25 mouse cellular contexts compared by ENCODE assay signal in the genomic region with DNA sequence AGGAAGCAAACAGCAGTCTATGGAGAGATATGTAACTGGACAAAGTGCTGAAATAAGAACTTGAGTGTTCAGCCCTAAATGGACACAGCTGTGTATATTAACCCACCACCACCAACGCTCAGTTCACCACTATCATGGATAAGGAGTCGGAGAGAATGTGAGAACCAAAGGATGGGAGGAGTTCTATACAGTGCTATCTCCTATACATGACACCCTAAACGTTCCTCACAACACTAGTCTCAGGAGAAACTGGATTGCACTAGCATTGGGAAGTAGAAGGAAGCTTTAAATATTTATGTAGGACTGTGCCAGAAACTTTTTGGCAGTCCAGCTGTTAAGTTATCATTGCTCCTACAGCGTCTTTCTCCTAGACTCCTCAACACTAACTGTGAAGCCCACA. TPM values are rescaled to one million over a fixed set of nuclear protein-coding genes. Genes with fewer than 3 reads are reported as not detected.
DNase-seq lines count a peak whose midpoint lies in the region; ATAC-seq and TF ChIP-seq lines count a peak whose summit lies in the region.
"Had no signal": no experiment of that assay in that cellular context is flagged by ENCODE, and none has a peak within 500 bp of the region (broad histone marks: within the 10 kb centered on the region; RNA-seq: fewer than 3 reads in every experiment).

No protein-coding gene starts in this region.

- TF ChIP-seq CTCF in gastrocnemius, adult 2 months (IDR thresholded peaks at IDR 0.05) = no peak
- no peak for TF ChIP-seq CTCF in lung, postnatal 0 days (IDR thresholded peaks at IDR 0.05)

- no peak overlapping the region for H3K9ac ChIP-seq in lung, postnatal 0 days (replicated peaks; ENCODE audit: low read depth)
- no peak overlapping the region for H3K9ac ChIP-seq in limb, embryonic 14.5 days (ENCODE audit: low read depth, low read length, severe bottlenecking)
- H3K9ac ChIP-seq: forebrain, embryonic 15.5 days; heart, embryonic 15.5 days; hindbrain, embryonic 14.5 days had no signal

- H3K9me3 ChIP-seq in lung, postnatal 0 days (ENCODE audit: low read length) = no peaks in the 10 kb centered on the region
- no peaks in the 10 kb centered on the region for H3K9me3 ChIP-seq in limb, embryonic 10.5 days (replicated peaks)
- H3K9me3 ChIP-seq in limb, embryonic 14.5 days (ENCODE audit: control insufficient read depth, low read length) = no peaks in the 10 kb centered on the region
- no peaks in the 10 kb centered on the region for H3K9me3 ChIP-seq in hindbrain, embryonic 10.5 days
- H3K9me3 ChIP-seq: G1E; heart, embryonic 15.5 days had no signal

- peak overlapping the region; percentile 38 for H3K27ac ChIP-seq in gastrocnemius, adult 2 months
- H3K27ac ChIP-seq in lung, postnatal 0 days (ENCODE audit: low read length) = no peak overlapping the region
- H3K27ac ChIP-seq in limb, embryonic 10.5 days = peak overlapping the region; percentile 71
- no peak overlapping the region for H3K27ac ChIP-seq in limb, embryonic 14.5 days (replicated peaks; ENCODE audit: low read depth, low read length)
- H3K27ac ChIP-seq in hindbrain, embryonic 10.5 days = no peak overlapping the region
- H3K27ac ChIP-seq: forebrain, embryonic 15.5 days; heart, adult 2 months; heart, embryonic 15.5 days; hindbrain, embryonic 14.5 days had no signal

- no peaks in the 10 kb centered on the region for H3K4me1 ChIP-seq in lung, postnatal 0 days (ENCODE audit: insufficient read depth, low read depth, low read length)
- peaks cover 39% of the 10 kb centered on the region for H3K4me1 ChIP-seq in limb, embryonic 10.5 days
- peaks cover 28% of the 10 kb centered on the region for H3K4me1 ChIP-seq in limb, embryonic 14.5 days (ENCODE audit: control insufficient read depth, insufficient read depth, low read length)
- no peaks in the 10 kb centered on the region for H3K4me1 ChIP-seq in hindbrain, embryonic 10.5 days (replicated peaks)
- H3K4me1 ChIP-seq: forebrain, embryonic 15.5 days had no signal

- TF ChIP-seq POLR2A in limb, embryonic 14.5 days (IDR thresholded peaks at IDR 0.05; ENCODE audit: borderline replicate concordance, extremely low read depth, insufficient read depth, insufficient read length) = no peak

- H3K27me3 ChIP-seq in lung, postnatal 0 days (replicated peaks; ENCODE audit: insufficient read depth, low read length) = no peaks in the 10 kb centered on the region
- no peaks in the 10 kb centered on the region for H3K27me3 ChIP-seq in limb, embryonic 10.5 days (ENCODE audit: low read depth, poor library complexity, severe bottlenecking)
- no peaks in the 10 kb centered on the region for H3K27me3 ChIP-seq in limb, embryonic 14.5 days (ENCODE audit: control insufficient read depth, insufficient read depth, low read length)
- H3K27me3 ChIP-seq in hindbrain, embryonic 10.5 days (ENCODE audit: insufficient read depth, poor library complexity, severe bottlenecking) = no peaks in the 10 kb centered on the region
- H3K27me3 ChIP-seq: forebrain, embryonic 15.5 days; heart, embryonic 15.5 days had no signal

- H3K4me2 ChIP-seq in lung, postnatal 0 days (replicated peaks; ENCODE audit: low read depth, low read length) = no peak overlapping the region
- H3K4me2 ChIP-seq in limb, embryonic 14.5 days (replicated peaks; ENCODE audit: low read depth, low read length, severe bottlenecking) = no peak overlapping the region
- H3K4me2 ChIP-seq: forebrain, embryonic 15.5 days; heart, embryonic 11.5 days; heart, embryonic 15.5 days; hindbrain, embryonic 14.5 days had no signal

- H3K36me3 ChIP-seq in lung, postnatal 0 days (ENCODE audit: insufficient read depth, low read length) = no peaks in the 10 kb centered on the region
- no peaks in the 10 kb centered on the region for H3K36me3 ChIP-seq in limb, embryonic 10.5 days
- no peaks in the 10 kb centered on the region for H3K36me3 ChIP-seq in limb, embryonic 14.5 days (ENCODE audit: control insufficient read depth, insufficient read depth, low read length)
- H3K36me3 ChIP-seq in hindbrain, embryonic 10.5 days = no peaks in the 10 kb centered on the region
- H3K36me3 ChIP-seq: forebrain, embryonic 15.5 days; G1E; heart, embryonic 15.5 days had no signal

- no peak for ATAC-seq in lung, postnatal 0 days
- ATAC-seq in limb, embryonic 14.5 days (ENCODE audit: low FRiP score, low read depth) = no peak
- ATAC-seq: CD4-positive, CD25-positive, alpha-beta regulatory T cell, adult 4 months; forebrain, embryonic 15.5 days had no signal

- DNase-seq in gastrocnemius, adult 2 months = no peak
- DNase-seq in gastrocnemius, postnatal 10 days = no peak
- DNase-seq in lung, postnatal 0 days (ENCODE audit: low spot score) = peak; percentile 24
- no peak for DNase-seq in lung, postnatal 25 days (ENCODE audit: low spot score)
- no peak for DNase-seq in limb, embryonic 10.5 days (ENCODE audit: low spot score)
- peak; percentile 49 for DNase-seq in limb, embryonic 14.5 days (ENCODE audit: low spot score)
- no peak for DNase-seq in hindbrain, embryonic 10.5 days (ENCODE audit: low spot score)
- DNase-seq in spleen, postnatal 36 days (ENCODE audit: low spot score in 2 of 2) = no peak
- DNase-seq: adrenal gland, postnatal 10 days; B cell, adult 2 months; cerebellum, adult 11 months; cerebellum, adult 9-10 months; cerebellum, postnatal 25 days; gastrocnemius, postnatal 14 days; heart, adult 2 months; heart, postnatal 14 days had no signal

- no peak for TF ChIP-seq EP300 in lung, postnatal 0 days (IDR thresholded peaks at IDR 0.05)

- 63% methylated on average over 4 of the region's 4 CpGs for WGBS in lung, postnatal 0 days
- WGBS in limb, embryonic 10.5 days = 83% methylated on average over 4 of the region's 4 CpGs
- WGBS in limb, embryonic 14.5 days = 60% methylated on average over 4 of the region's 4 CpGs
- WGBS in hindbrain, embryonic 10.5 days = 78% methylated on average over 4 of the region's 4 CpGs

- H3K4me3 ChIP-seq in gastrocnemius, adult 2 months = no peak overlapping the region
- no peak overlapping the region for H3K4me3 ChIP-seq in lung, postnatal 0 days (ENCODE audit: low read depth, low read length)
- no peak overlapping the region for H3K4me3 ChIP-seq in limb, embryonic 10.5 days
- no peak overlapping the region for H3K4me3 ChIP-seq in limb, embryonic 14.5 days (replicated peaks; ENCODE audit: low read length)
- no peak overlapping the region for H3K4me3 ChIP-seq in hindbrain, embryonic 10.5 days
- H3K4me3 ChIP-seq: forebrain, embryonic 15.5 days; heart, adult 2 months; heart, embryonic 15.5 days had no signal

- intact Hi-C loops in gastrocnemius, adult 2 months (cut with DNase I) = no loop called here

RNA-seq across cellular contexts. Expression of a gene that starts 46.6 kb away (rescaled TPM):
- total RNA-seq in gastrocnemius, adult 2 months (2021) = not detected
- not detected for total RNA-seq in gastrocnemius, postnatal 10 days (2021)
- polyA plus RNA-seq in lung, postnatal 0 days (2015; fragmentation: Nextera tagmentation; extraction: Ambion mirVana) = 0.38 and 0.58 TPM in 2 replicates
- 0.70 and 1.1 TPM in 2 replicates for polyA plus RNA-seq in limb, embryonic 10.5 days (2016; fragmentation: Nextera tagmentation; extraction: Ambion mirVana)
- polyA plus RNA-seq in limb, embryonic 14.5 days (2012; rRNA removed) = not detected in 2 replicates
- 0.34 and 0.43 TPM in 2 replicates for polyA plus RNA-seq in limb, embryonic 14.5 days (2014; fragmentation: Nextera tagmentation; extraction: Ambion mirVana)
- 0.27 and 1.4 TPM in 2 replicates for polyA plus RNA-seq in hindbrain, embryonic 10.5 days (2016; fragmentation: Nextera tagmentation; extraction: Ambion mirVana)
- total RNA-seq: adrenal gland, postnatal 10 days; adrenal gland, postnatal 4 days; gastrocnemius, postnatal 14 days; heart, adult 2 months; heart, postnatal 14 days; hematopoietic stem cell, adult 5-6 weeks had no signal
- polyA plus RNA-seq: CD4-positive, CD25-positive, alpha-beta regulatory T cell, adult 4 months; G1E; gonadal fat pad, adult 2 months; heart, adult 2 months had no signal

Comparison
In these comparisons a context has a peak if more than half of its experiments do, and no peak if none do; other contexts are left out.
1. DNase-seq: peak in lung, postnatal 0 days (single experiment) and limb, embryonic 14.5 days (single experiment); none in gastrocnemius, adult 2 months (single experiment), gastrocnemius, postnatal 10 days (single experiment), lung, postnatal 25 days (single experiment), limb, embryonic 10.5 days (single experiment), hindbrain, embryonic 10.5 days (single experiment) and spleen, postnatal 36 days (0 of 2).
2. H3K27ac ChIP-seq: peak in gastrocnemius, adult 2 months (single experiment) and limb, embryonic 10.5 days (single experiment); none in lung, postnatal 0 days (single experiment), limb, embryonic 14.5 days (single experiment) and hindbrain, embryonic 10.5 days (single experiment).